Mouse (Mus musculus) brain, embryonic 14.5 days (tissue): ENCODE results near the gene Duxf3.

Experiments used
- CTCF ChIP-seq: fragments of 200-500 bp; IDR thresholded peaks from 2 replicates; pipeline ENCODE4 v1.5.1; 2012; ENCODE audit warnings: inconsistent platforms, mild to moderate bottlenecking, moderate library complexity, borderline replicate concordance; ENCODE audit not compliant: insufficient read depth, insufficient read length; ENCODE audit errors: extremely low read depth
- POLR2A ChIP-seq: fragments of 200-500 bp; IDR thresholded peaks from 2 replicates; pipeline ENCODE4 v1.6.1; 2012; ENCODE audit warnings: mild to moderate bottlenecking, inconsistent platforms, borderline replicate concordance; ENCODE audit not compliant: poor library complexity, insufficient read depth, insufficient read length, severe bottlenecking; ENCODE audit errors: extremely low read depth

DNA sequence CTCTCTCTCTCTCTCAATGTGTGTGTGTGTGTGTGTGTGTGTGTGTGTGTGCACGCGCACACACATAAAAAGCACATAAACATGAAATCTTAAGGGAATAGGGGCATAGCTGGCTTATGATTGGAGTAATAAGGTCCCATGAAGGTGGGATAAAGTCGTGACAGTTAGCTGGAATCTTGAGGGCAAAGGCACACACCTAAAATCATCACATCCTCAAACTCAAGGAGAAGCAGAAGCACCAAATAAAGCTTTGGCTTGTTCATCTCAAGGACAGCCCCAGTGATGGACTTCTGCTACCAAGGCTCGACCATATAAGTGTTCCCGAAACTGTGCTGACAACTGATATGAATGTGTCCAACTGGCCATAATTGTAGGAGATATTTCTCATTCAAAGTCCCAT lies 17.5 kb downstream of the Duxf3 start:
- TF ChIP-seq CTCF (no peak), POLR2A (no peak)
